Mouse (Mus musculus): ENCODE results near the gene Crip2. TPM values are rescaled to one million over a fixed set of nuclear protein-coding genes. Genes with fewer than 3 reads are reported as not detected.
A peak's percentile ranks its signal among the peaks of the same experiment; 100 is the strongest.

Crip2 gene
- polyA plus RNA-seq, 1 experiment from 2014 or later, result 101 TPM

- CTCF ChIA-PET, result no interaction called here
- ATAC-seq (peak; percentile 55), DNase-seq (ENCODE audit: low read depth, low spot score) (no peak)
- H3K27me3 ChIP-seq, result no peaks in the 10 kb centered on the region
- in situ Hi-C loops (cut with MboI; ENCODE audit: low pct_unique_long_range_greater_than_20kb), result no loop called here
- POLR2A ChIA-PET, result no interaction called here
- no peak for TF ChIP-seq CTCF (IDR thresholded peaks at IDR 0.05)
Measured at GRCm38 (mm10) chr12:113132567-113132966, 7.5 kb upstream of the Crip2 start.

GRCm38 (mm10) chr12:113133260-113133659 is 6.8 kb upstream of the Crip2 start:
- no peaks in the 10 kb centered on the region for H3K27me3 ChIP-seq
- ChIA-PET CTCF (interaction anchor here (0.7 kb wide), 1 partner anchor 14 kb away, joined by 3 read pairs; no protein-coding TSS in a partner anchor), POLR2A (no interaction called here)
- no peak for DNase-seq (ENCODE audit: low read depth, low spot score)
- no peak for TF ChIP-seq CTCF (IDR thresholded peaks at IDR 0.05)
- no peak for ATAC-seq
- in situ Hi-C loops (cut with MboI; ENCODE audit: low pct_unique_long_range_greater_than_20kb), result no loop called here

- ChIA-PET CTCF (interaction anchor here (1.4 kb wide), 1 partner anchor 11 kb away, joined by 4 read pairs; no protein-coding TSS in a partner anchor), POLR2A (interaction anchor here (1.0 kb wide), 1 partner anchor 10 kb away, joined by 3 read pairs; no protein-coding TSS in a partner anchor)
- in situ Hi-C loops (cut with MboI; ENCODE audit: low pct_unique_long_range_greater_than_20kb), result no loop called here
- H3K27me3 ChIP-seq, result no peaks in the 10 kb centered on the region
- no peak for TF ChIP-seq CTCF (IDR thresholded peaks at IDR 0.05)
- ATAC-seq, result no peak
- DNase-seq (ENCODE audit: low read depth, low spot score), result no peak
Measured at GRCm38 (mm10) chr12:113133861-113134403, 6.1 kb upstream of the Crip2 start.

GRCm38 (mm10) chr12:113134502-113134901 is 5.5 kb upstream of the Crip2 start:
- TF ChIP-seq CTCF (IDR thresholded peaks at IDR 0.05), result no peak
- in situ Hi-C loops (cut with MboI; ENCODE audit: low pct_unique_long_range_greater_than_20kb), result no loop called here
- DNase-seq (ENCODE audit: low read depth, low spot score) (no peak), ATAC-seq (no peak)
- CTCF ChIA-PET, result interaction anchor here (1.4 kb wide), 1 partner anchor 11 kb away, joined by 4 read pairs; no protein-coding TSS in a partner anchor
- POLR2A ChIA-PET, result interaction anchor here (1.0 kb wide), 1 partner anchor 10 kb away, joined by 3 read pairs; no protein-coding TSS in a partner anchor
- H3K27me3 ChIP-seq, result no peaks in the 10 kb centered on the region

GRCm38 (mm10) chr12:113135401-113135800 is 4.6 kb upstream of the Crip2 start:
- ChIA-PET POLR2A (no interaction called here), CTCF (no interaction called here)
- no peak for ATAC-seq
- in situ Hi-C loops (cut with MboI; ENCODE audit: low pct_unique_long_range_greater_than_20kb), result no loop called here
- H3K27me3 ChIP-seq, result no peaks in the 10 kb centered on the region
- no peak for DNase-seq (ENCODE audit: low read depth, low spot score)
- TF ChIP-seq CTCF (IDR thresholded peaks at IDR 0.05), result no peak

- no peak for TF ChIP-seq CTCF (IDR thresholded peaks at IDR 0.05)
- ChIA-PET POLR2A (no interaction called here), CTCF (interaction anchor here (1.6 kb wide), 1 partner anchor 12 kb away, joined by 4 read pairs; no protein-coding TSS in a partner anchor)
- DNase-seq (ENCODE audit: low read depth, low spot score) (no peak), ATAC-seq (no peak)
- in situ Hi-C loops (cut with MboI; ENCODE audit: low pct_unique_long_range_greater_than_20kb), result no loop called here
- no peaks in the 10 kb centered on the region for H3K27me3 ChIP-seq
Measured at GRCm38 (mm10) chr12:113136492-113137020, 3.5 kb upstream of the Crip2 start.

GRCm38 (mm10) chr12:113137260-113138213 is 2.5 kb upstream of the Crip2 start:
- no peak for DNase-seq (ENCODE audit: low read depth, low spot score)
- H3K27me3 ChIP-seq, result no peaks in the 10 kb centered on the region
- ChIA-PET CTCF (interaction anchor here (1.0 to 1.6 kb wide), 2 partner anchors 13 to 18 kb away, joined by 3 to 4 read pairs; no protein-coding TSS in a partner anchor), POLR2A (interaction anchor here (1.6 to 1.9 kb wide), 2 partner anchors 9 to 31 kb away, joined by 5 read pairs; no protein-coding TSS in a partner anchor)
- in situ Hi-C loops (cut with MboI; ENCODE audit: low pct_unique_long_range_greater_than_20kb), result no loop called here
- no peak for TF ChIP-seq CTCF (IDR thresholded peaks at IDR 0.05)
- no peak for ATAC-seq

GRCm38 (mm10) chr12:113138291-113138690 is 1.7 kb upstream of the Crip2 start:
- ChIA-PET POLR2A (interaction anchor here (1.6 to 1.9 kb wide), 2 partner anchors 10 to 32 kb away, joined by 5 read pairs; no protein-coding TSS in a partner anchor), CTCF (interaction anchor here (1.0 to 1.2 kb wide), 2 partner anchors 17 to 133 kb away, joined by 3 read pairs; no protein-coding TSS in a partner anchor)
- no peak for ATAC-seq
- no peaks in the 10 kb centered on the region for H3K27me3 ChIP-seq
- in situ Hi-C loops (cut with MboI; ENCODE audit: low pct_unique_long_range_greater_than_20kb), result no loop called here
- no peak for DNase-seq (ENCODE audit: low read depth, low spot score)
- TF ChIP-seq CTCF (IDR thresholded peaks at IDR 0.05), result no peak

GRCm38 (mm10) chr12:113138901-113139864 is 853 bp upstream of the Crip2 start:
- POLR2A ChIA-PET, result interaction anchor here (1.9 kb wide), 1 partner anchor 11 kb away, joined by 5 read pairs; no protein-coding TSS in a partner anchor
- CTCF ChIA-PET, result interaction anchor here (1.0 to 1.2 kb wide), 2 partner anchors 16 to 134 kb away, joined by 3 read pairs; no protein-coding TSS in a partner anchor
- in situ Hi-C loops (cut with MboI; ENCODE audit: low pct_unique_long_range_greater_than_20kb), result no loop called here
- peak; percentile 0 for ATAC-seq
- TF ChIP-seq CTCF (IDR thresholded peaks at IDR 0.05), result no peak
- H3K27me3 ChIP-seq, result no peaks in the 10 kb centered on the region
- no peak for DNase-seq (ENCODE audit: low read depth, low spot score)
